Mouse (Mus musculus) myocyte (in vitro differentiated cells): Measurements from ENCODE around the gene Dlx3.

Experiments
- CEBPB ChIP-seq: IDR thresholded peaks from 2 replicates; pipeline ENCODE4 v1.6.1; 2011; ENCODE audit warnings: mild to moderate bottlenecking, moderate library complexity; ENCODE audit not compliant: poor library complexity, insufficient read depth, severe bottlenecking
- E2F4 ChIP-seq: IDR thresholded peaks from one replicate; pipeline ENCODE4 v1.6.1; 2011; ENCODE audit warnings: mild to moderate bottlenecking, control low read depth, moderate library complexity; ENCODE audit not compliant: insufficient read depth
- MAX ChIP-seq: IDR thresholded peaks from one replicate; pipeline ENCODE4 v1.6.1; 2011; ENCODE audit warnings: low read depth, mild to moderate bottlenecking, control low read depth
- MYOG ChIP-seq, 3 experiments: IDR thresholded peaks; one replicate each; pipeline ENCODE4 v1.6.1; 2011; ENCODE audit warnings: control low read depth in 2 of 3, low read depth in 2 of 3, mild to moderate bottlenecking in 2 of 3; ENCODE audit not compliant: insufficient read length in 2 of 3, control insufficient read depth in 1 of 3, insufficient read depth in 1 of 3
- POLR2A ChIP-seq: IDR thresholded peaks from one replicate; pipeline ENCODE4 v1.6.1; 2011; ENCODE audit warnings: low read depth, mild to moderate bottlenecking, control low read depth, moderate library complexity; ENCODE audit not compliant: insufficient read length
- POLR2AphosphoS2 ChIP-seq: IDR thresholded peaks from one replicate; pipeline ENCODE4 v1.6.1; 2011; ENCODE audit warnings: low read depth, control low read depth; ENCODE audit not compliant: insufficient read length
- TCF12 ChIP-seq: IDR thresholded peaks from one replicate; pipeline ENCODE4 v1.6.1; 2011; ENCODE audit warnings: mild to moderate bottlenecking, control low read depth; ENCODE audit not compliant: poor library complexity, insufficient read depth, severe bottlenecking
- TCF3 ChIP-seq: IDR thresholded peaks from one replicate; pipeline ENCODE4 v1.6.1; 2011; ENCODE audit warnings: low read depth, control low read depth; ENCODE audit not compliant: insufficient read length
- USF1 ChIP-seq: IDR thresholded peaks from one replicate; pipeline ENCODE4 v1.6.1; 2011; ENCODE audit warnings: low read depth, mild to moderate bottlenecking, control low read depth, moderate library complexity

DNA sequence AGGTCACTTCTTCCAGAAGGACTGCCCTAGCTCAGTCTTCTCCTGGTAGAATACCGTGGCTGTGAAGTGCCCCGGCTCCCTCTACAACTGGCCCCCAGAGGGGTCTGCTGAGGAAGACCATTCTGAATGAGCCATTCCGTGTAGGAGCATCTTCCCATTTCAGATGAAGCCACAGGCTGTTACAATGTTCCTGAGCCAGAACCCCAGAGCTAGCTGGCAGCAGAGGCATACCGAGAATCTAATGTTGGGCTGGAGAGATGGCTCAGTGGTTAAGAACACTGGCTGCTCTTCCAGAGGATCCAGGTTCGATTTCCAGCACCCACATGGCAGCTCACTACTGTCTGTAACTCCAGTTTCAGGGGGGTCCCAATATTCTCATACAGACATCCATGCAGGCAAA is 20.0 kb downstream of the Dlx3 start:
- TF ChIP-seq MYOG (IDR thresholded peaks at IDR 0.05; ENCODE audit: control insufficient read depth in 1 of 3, insufficient read depth in 1 of 3, insufficient read length in 2 of 3, low read depth in 2 of 3) (no peak), TCF12 (no peak), POLR2A (no peak), CEBPB (no peak), E2F4 (no peak), USF1 (no peak), MAX (no peak), POLR2AphosphoS2 (no peak), TCF3 (no peak)
